Mouse (Mus musculus): Measurements from ENCODE around the gene Abca12.

- TF ChIP-seq GATA1 (IDR thresholded peaks at IDR 0.05; ENCODE audit: borderline replicate concordance, low read length), result no peak
- no peak for TF ChIP-seq FLI1 (IDR thresholded peaks at IDR 0.05; ENCODE audit: low read length)
Measured at GRCm38 (mm10) chr1:71330349-71330748, 84.4 kb downstream of the Abca12 start.

Data from megakaryocyte, embryonic 14.5 days (primary cell).